Mouse (Mus musculus) layer of hippocampus, adult 11-12 months (tissue): ENCODE data around the gene Ppip5k2.

ENCODE experiments used
- DNase-seq: peaks from one replicate; pipeline ENCODE4 v3.0.0; 2022; ENCODE audit warnings: low spot score

The Ppip5k2 gene

GRCm38 (mm10) chr1:97754392-97754791, 15.8 kb downstream of the Ppip5k2 start:
- DNase-seq, result no peak

GRCm38 (mm10) chr1:97753216-97753615, 17.0 kb downstream of the Ppip5k2 start:
- no peak for DNase-seq

GRCm38 (mm10) chr1:97748163-97748562, 22.0 kb downstream of the Ppip5k2 start:
- no peak for DNase-seq

- no peak for DNase-seq
Observed at GRCm38 (mm10) chr1:97746261-97746660, 23.9 kb downstream of the Ppip5k2 start.

GRCm38 (mm10) chr1:97745712-97746111, 24.5 kb downstream of the Ppip5k2 start:
- DNase-seq, result no peak

- DNase-seq, result no peak
Observed at GRCm38 (mm10) chr1:97743063-97743462, 27.1 kb downstream of the Ppip5k2 start.

- DNase-seq, result no peak
Observed at GRCm38 (mm10) chr1:97729339-97729738, 40.9 kb downstream of the Ppip5k2 start.

- no peak for DNase-seq
Observed at GRCm38 (mm10) chr1:97726730-97727129, 43.5 kb downstream of the Ppip5k2 start.

GRCm38 (mm10) chr1:97718440-97718839, 51.8 kb downstream of the Ppip5k2 start:
- peak; percentile 18 for DNase-seq

GRCm38 (mm10) chr1:97714334-97714868, 55.8 kb downstream of the Ppip5k2 start:
- DNase-seq, result no peak

- DNase-seq, result no peak
Observed at GRCm38 (mm10) chr1:97710520-97710919, 59.7 kb downstream of the Ppip5k2 start.

- no peak for DNase-seq
Observed at GRCm38 (mm10) chr1:97705389-97705788, 64.8 kb downstream of the Ppip5k2 start.

GRCm38 (mm10) chr1:97704646-97705045, 65.6 kb downstream of the Ppip5k2 start:
- no peak for DNase-seq

GRCm38 (mm10) chr1:97698956-97699570, 71.1 kb downstream of the Ppip5k2 start:
- no peak for DNase-seq

- DNase-seq, result no peak
Observed at GRCm38 (mm10) chr1:97697273-97697672, 72.9 kb downstream of the Ppip5k2 start.

GRCm38 (mm10) chr1:97693825-97694224, 76.4 kb downstream of the Ppip5k2 start:
- no peak for DNase-seq

GRCm38 (mm10) chr1:97688756-97689155, 81.5 kb downstream of the Ppip5k2 start:
- peak; percentile 54 for DNase-seq

- DNase-seq, result no peak
Observed at GRCm38 (mm10) chr1:97676526-97677177, 93.6 kb downstream of the Ppip5k2 start.

GRCm38 (mm10) chr1:97676115-97676514, 94.1 kb downstream of the Ppip5k2 start:
- no peak for DNase-seq

GRCm38 (mm10) chr1:97672849-97673248, 97.4 kb downstream of the Ppip5k2 start:
- no peak for DNase-seq

- no peak for DNase-seq
Observed at GRCm38 (mm10) chr1:97667288-97667687, 102.9 kb downstream of the Ppip5k2 start.

GRCm38 (mm10) chr1:97662324-97662723, 107.9 kb downstream of the Ppip5k2 start:
- no peak for DNase-seq

- peak; percentile 81 for DNase-seq
Observed at GRCm38 (mm10) chr1:97661406-97662241, 108.6 kb downstream of the Ppip5k2 start, which contains the start of gene D1Ertd622e. Gene D1Ertd622e (minus strand): TSS chr1:97662074.
